Mouse (Mus musculus) embryonic facial prominence, embryonic 10.5 days (tissue): ENCODE results near the gene Olfr390. TPM values are rescaled to one million over a fixed set of nuclear protein-coding genes. Genes with fewer than 3 reads are reported as not detected.

ENCODE experiments used
- DNase-seq: peaks from one replicate; pipeline ENCODE4 v3.0.0-alpha.2; 2017; ENCODE audit warnings: low spot score
- H3K27ac ChIP-seq: fragments of 300-500 bp; sonication (generic); replicated peaks from 2 replicates; pipeline ENCODE4 v1.5.1; 2016; ENCODE audit warnings: mild to moderate bottlenecking
- H3K27me3 ChIP-seq: fragments of 300-500 bp; sonication (generic); replicated peaks from 2 replicates; pipeline ENCODE4 v1.6.1; 2016; ENCODE audit warnings: low read depth, mild to moderate bottlenecking; ENCODE audit not compliant: poor library complexity, severe bottlenecking
- H3K36me3 ChIP-seq: fragments of 300-500 bp; sonication (generic); replicated peaks from 2 replicates; pipeline ENCODE4 v1.6.1; 2016; ENCODE audit warnings: mild to moderate bottlenecking, moderate library complexity
- H3K4me1 ChIP-seq: fragments of 300-500 bp; sonication (generic); 2 replicates; pipeline ENCODE4 v1.6.1; 2016
- H3K4me3 ChIP-seq: fragments of 300-500 bp; sonication (generic); 2 replicates; pipeline ENCODE4 v1.5.1; 2016; ENCODE audit warnings: mild to moderate bottlenecking, moderate library complexity
- H3K9me3 ChIP-seq: fragments of 300-500 bp; sonication (generic); 2 replicates; pipeline ENCODE4 v1.6.1; 2016; ENCODE audit warnings: mild to moderate bottlenecking
- WGBS: fragments of 180-500 bp; shearing (Covaris S2); methylation state at CpG from one replicate; pipeline ENCODE4 v1.1.7; 2016; 5-methylcytosine and 5-hydroxymethylcytosine counted together
- polyA plus RNA-seq: library from polyadenylated mRNA; unstranded; fragments of >200 nt; fragmentation: Nextera tagmentation; extraction: Ambion mirVana; gene quantifications from 2 replicates; pipeline ENCODE4 v1.2.1, GENCODE M21; 2016

The Olfr390 gene
- not detected in 2 replicates for polyA plus RNA-seq

DNA sequence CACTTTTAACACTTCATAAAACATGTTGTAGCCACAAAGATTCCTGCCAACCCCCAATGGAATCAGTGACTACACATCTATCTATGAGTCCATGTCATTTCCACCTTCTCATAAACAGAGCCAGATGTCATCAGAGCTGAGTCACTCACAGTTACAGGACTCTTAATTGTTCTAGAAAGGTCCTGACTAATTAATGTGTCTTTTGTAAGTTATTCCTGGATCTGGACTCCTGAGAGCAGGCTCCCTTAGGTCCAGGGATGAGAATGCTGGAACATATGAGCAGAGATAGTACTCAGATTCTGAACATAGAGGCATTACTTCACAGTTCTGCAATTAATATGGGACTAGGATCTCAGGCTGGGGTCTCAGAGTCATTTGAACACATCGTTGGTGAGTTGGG is at the start of gene Olfr390:
Gene Olfr390 (plus strand): TSS at position 301 of the 400 bp plus-strand sequence.
- no peak within 1 kb of the TSS for H3K4me3 ChIP-seq
- no peak within 1 kb of the TSS for H3K27ac ChIP-seq
- no peaks in the 10 kb centered on the region for H3K27me3 ChIP-seq
- no peaks in the 10 kb centered on the region for H3K4me1 ChIP-seq
- WGBS = 71% methylated on average over 1 of the region's 1 CpGs
- no peaks in the 10 kb centered on the region for H3K36me3 ChIP-seq
- H3K9me3 ChIP-seq = peaks cover 21% of the 10 kb centered on the region
- no peak for DNase-seq

GRCm38 (mm10) chr11:73759115-73759514 is 23.6 kb upstream of the Olfr390 start:
- Histone ChIP-seq H3K27me3 (no peaks in the 10 kb centered on the region), H3K4me3 (no peak overlapping the region), H3K4me1 (no peaks in the 10 kb centered on the region), H3K9me3 (peaks cover 38% of the 10 kb centered on the region), H3K36me3 (no peaks in the 10 kb centered on the region), H3K27ac (no peak overlapping the region)
- DNase-seq = no peak

DNA sequence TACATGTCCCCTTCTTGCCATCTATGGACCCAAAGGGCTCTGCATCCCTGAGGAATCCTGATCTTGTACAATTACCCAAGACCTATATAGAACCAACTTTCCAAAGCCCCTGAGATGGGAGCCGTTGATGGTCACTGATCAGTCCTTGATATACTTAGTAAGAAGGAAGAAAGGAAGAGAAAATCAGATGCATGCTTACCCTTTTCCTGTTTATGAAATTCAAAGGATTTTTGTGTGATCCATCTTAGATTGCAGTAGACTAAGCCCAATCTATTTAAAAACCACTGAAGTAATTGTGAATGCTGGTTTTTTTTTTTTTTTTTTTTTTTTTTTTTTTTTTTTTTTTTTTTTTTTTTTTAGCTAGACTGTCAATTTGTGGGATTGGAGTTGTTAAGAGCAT is 2.2 kb upstream of the Olfr390 start, which contains the start of gene Olfr389:
Gene Olfr389 (minus strand): TSS at position 101 of the 400 bp plus-strand sequence.
- H3K9me3 ChIP-seq = peaks cover 7% of the 10 kb centered on the region; the same call in 1 of the 2 replicates
- DNase-seq = no peak
- H3K27me3 ChIP-seq = no peaks in the 10 kb centered on the region
- H3K4me3 ChIP-seq = no peak within 1 kb of the TSS
- no peak within 1 kb of the TSS for H3K27ac ChIP-seq
- H3K36me3 ChIP-seq = no peaks in the 10 kb centered on the region
- H3K4me1 ChIP-seq = no peaks in the 10 kb centered on the region
- WGBS = 93% methylated on average over 1 of the region's 1 CpGs

DNA sequence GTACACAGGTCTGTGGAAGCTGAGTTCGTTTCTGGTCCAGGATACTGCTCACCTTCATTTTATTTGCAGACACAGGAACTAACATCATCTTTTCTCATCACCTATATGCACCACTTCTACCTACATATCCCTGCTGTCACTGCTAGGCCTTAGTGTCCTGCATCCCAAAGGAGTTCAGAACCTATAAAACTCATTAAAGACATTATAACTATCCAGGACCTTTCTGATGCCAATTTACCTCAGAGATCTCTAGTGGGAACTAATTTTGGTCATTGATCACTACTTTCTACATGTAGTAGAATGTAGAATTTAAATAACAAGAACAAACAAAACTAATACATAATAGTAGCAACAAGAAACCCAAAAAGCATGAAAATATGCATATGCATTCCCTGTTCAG is 20.2 kb downstream of the Olfr390 start, which contains the start of gene Olfr391-ps:
Gene Olfr391-ps (minus strand): TSS at position 101 of the 400 bp plus-strand sequence.
- H3K4me3 ChIP-seq = no peak within 1 kb of the TSS
- H3K4me1 ChIP-seq = no peaks in the 10 kb centered on the region
- no peaks in the 10 kb centered on the region for H3K36me3 ChIP-seq
- DNase-seq = no peak
- H3K27ac ChIP-seq = no peak within 1 kb of the TSS
- H3K27me3 ChIP-seq = no peaks in the 10 kb centered on the region
- peaks cover 14% of the 10 kb centered on the region; the same call in 1 of the 2 replicates for H3K9me3 ChIP-seq
- WGBS = 37% methylated on average over 1 of the region's 1 CpGs

- Histone ChIP-seq H3K27me3 (no peaks in the 10 kb centered on the region), H3K4me3 (no peak within 1 kb of the TSS), H3K9me3 (peaks cover 19% of the 10 kb centered on the region; the same call in 1 of the 2 replicates), H3K4me1 (no peaks in the 10 kb centered on the region), H3K27ac (no peak within 1 kb of the TSS), H3K36me3 (no peaks in the 10 kb centered on the region)
- no peak for DNase-seq
- WGBS = 85% methylated on average over 1 of the region's 1 CpGs
These were observed 34.2 kb downstream of the Olfr390 start, which contains the start of gene Olfr392 for GRCm38 (mm10) chr11:73816949-73817348. Gene Olfr392 (minus strand): TSS chr11:73817049.

Other genes starting within 250 kb of the Olfr390 start
- gene Olfr385, start 190.0 kb upstream of the Olfr390 start, polyA plus RNA-seq = not detected in 2 replicates
- gene Olfr384, start 184.4 kb upstream of the Olfr390 start, polyA plus RNA-seq = not detected in 2 replicates
- gene Zfp735, start 94.2 kb upstream of the Olfr390 start, polyA plus RNA-seq = not detected in 2 replicates
- gene Olfr389, start 2.3 kb upstream of the Olfr390 start, polyA plus RNA-seq = not detected in 2 replicates
- gene Olfr391-ps, start 20.1 kb downstream of the Olfr390 start, polyA plus RNA-seq = not detected in 2 replicates
- not detected in 2 replicates for gene Olfr392, start 34.1 kb downstream of the Olfr390 start, polyA plus RNA-seq
- gene Olfr393, start 68.5 kb downstream of the Olfr390 start, polyA plus RNA-seq = not detected in 2 replicates
- not detected in 2 replicates for gene Olfr394, start 107.8 kb downstream of the Olfr390 start, polyA plus RNA-seq
- gene Olfr395, start 126.3 kb downstream of the Olfr390 start, polyA plus RNA-seq = not detected in 2 replicates
- gene Olfr23, start 153.7 kb downstream of the Olfr390 start, polyA plus RNA-seq = not detected in 2 replicates
- not detected in 2 replicates for gene Olfr397, start 177.9 kb downstream of the Olfr390 start, polyA plus RNA-seq
- not detected in 2 replicates for gene Olfr398, start 207.4 kb downstream of the Olfr390 start, polyA plus RNA-seq